ENCODE assay signal across 16 mouse cellular contexts in the genomic region with DNA sequence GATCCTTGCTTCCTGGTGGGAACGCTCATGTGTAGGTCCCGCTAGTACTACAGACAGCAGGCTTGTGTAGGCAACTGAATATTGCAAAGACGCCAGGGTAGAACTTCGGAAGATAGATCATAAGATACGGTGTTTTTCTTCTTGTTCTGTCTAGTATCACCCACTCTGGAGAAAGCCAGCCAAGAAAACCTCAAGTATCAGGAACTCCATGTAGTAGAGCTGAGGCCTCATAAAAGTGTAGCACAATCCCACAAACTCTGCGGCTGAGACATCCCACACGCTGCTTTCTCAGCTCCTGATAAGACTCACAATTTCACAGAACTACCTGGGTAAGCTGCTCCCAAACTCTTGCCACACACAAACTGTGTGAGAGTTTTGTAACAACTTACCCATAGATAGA.
"Had no signal": no experiment of that assay in that cellular context is flagged by ENCODE, and none has a peak within 500 bp of the region (broad histone marks: within the 10 kb centered on the region; RNA-seq: fewer than 3 reads in every experiment).

No protein-coding gene starts in this region.

- H3K4me3 ChIP-seq: liver, embryonic 15.5 days; lung, embryonic 15.5 days; megakaryocyte, embryonic 14.5 days; midbrain, embryonic 13.5 days; midbrain, embryonic 15.5 days; neural tube, embryonic 12.5 days; stomach, embryonic 15.5 days had no signal

- H3K36me3 ChIP-seq: lung, embryonic 15.5 days; midbrain, embryonic 13.5 days; midbrain, embryonic 15.5 days; neural tube, embryonic 12.5 days; stomach, embryonic 15.5 days had no signal

- H3K27ac ChIP-seq: liver, embryonic 15.5 days; lung, embryonic 15.5 days; macrophage; midbrain, embryonic 13.5 days; midbrain, embryonic 15.5 days; neural tube, embryonic 12.5 days; stomach, embryonic 15.5 days; stomach, postnatal 0 days had no signal

- H3K27me3 ChIP-seq: liver, embryonic 15.5 days; lung, embryonic 15.5 days; megakaryocyte, embryonic 14.5 days; midbrain, embryonic 13.5 days; midbrain, embryonic 15.5 days; neural tube, embryonic 12.5 days; stomach, embryonic 15.5 days had no signal

- DNase-seq: liver, postnatal 0 days; lung, adult 2 months; lung, postnatal 14 days; lung, postnatal 36 days; thymus, adult 18-20 months; thymus, postnatal 25 days; thymus, postnatal 4 days had no signal

- H3K4me1 ChIP-seq: lung, embryonic 15.5 days; stomach, embryonic 15.5 days had no signal
